Mouse (Mus musculus) forebrain, embryonic 11.5 days (tissue): ENCODE data around the gene Rps2. TPM values are rescaled to one million over a fixed set of nuclear protein-coding genes. Genes with fewer than 3 reads are reported as not detected.

Experiments used
- ATAC-seq: fragments of 200-750 bp; cut with Nextera tagmentation; replicated peaks from 2 replicates; pipeline ENCODE4 v1.8.0; 2017; ENCODE audit warnings: moderate TSS enrichment; ENCODE audit not compliant: low FRiP score
- DNase-seq: peaks from one replicate; pipeline ENCODE4 v3.0.0-alpha.2; 2017; ENCODE audit warnings: low spot score
- H3K27ac ChIP-seq: fragments of 300-500 bp; sonication (generic); 2 replicates; pipeline ENCODE4 v1.5.1; 2014; ENCODE audit warnings: low read depth, low read length
- H3K27me3 ChIP-seq: fragments of 300-500 bp; sonication (generic); 2 replicates; pipeline ENCODE4 v1.6.1; 2014; ENCODE audit warnings: mild to moderate bottlenecking, low read length, mixed read lengths; ENCODE audit not compliant: control insufficient read depth, insufficient read depth
- H3K36me3 ChIP-seq: fragments of 300-500 bp; sonication (generic); 2 replicates; pipeline ENCODE4 v1.6.1; 2014; ENCODE audit warnings: mild to moderate bottlenecking, low read length, moderate library complexity, mixed read lengths; ENCODE audit not compliant: control insufficient read depth, insufficient read depth
- H3K4me1 ChIP-seq: fragments of 300-500 bp; sonication (generic); replicated peaks from 2 replicates; pipeline ENCODE4 v1.6.1; 2014; ENCODE audit warnings: low read length, mixed read lengths; ENCODE audit not compliant: control insufficient read depth, insufficient read depth
- H3K4me2 ChIP-seq: fragments of 300-500 bp; sonication (generic); 2 replicates; pipeline ENCODE4 v1.6.1; 2014; ENCODE audit warnings: low read depth, mild to moderate bottlenecking, low read length, moderate library complexity, mixed read lengths; ENCODE audit not compliant: severe bottlenecking
- H3K4me3 ChIP-seq: fragments of 300-500 bp; sonication (generic); 2 replicates; pipeline ENCODE4 v1.5.1; 2014; ENCODE audit warnings: low read depth, low read length
- H3K9ac ChIP-seq: fragments of 300-500 bp; sonication (generic); 2 replicates; pipeline ENCODE4 v1.6.1; 2014; ENCODE audit warnings: low read length
- H3K9me3 ChIP-seq: fragments of 300-500 bp; sonication (generic); 2 replicates; pipeline ENCODE4 v1.6.1; 2016; ENCODE audit warnings: low read length, mixed read lengths; ENCODE audit not compliant: control insufficient read depth
- WGBS: fragments of 180-500 bp; shearing (Covaris S2); extraction: QIAGEN DNeasy Blood & Tissue Kit; methylation state at CpG from one replicate; pipeline ENCODE4 v1.1.7; 2014; 5-methylcytosine and 5-hydroxymethylcytosine counted together
- polyA plus RNA-seq: library from polyadenylated mRNA; unstranded; fragments of >200 nt; fragmentation: Nextera tagmentation; extraction: Ambion mirVana; gene quantifications from 2 replicates; pipeline ENCODE4 v1.2.1, GENCODE M21; 2014

Gene Rps2
- polyA plus RNA-seq, 1 experiment from 2014 or later = 1,407 TPM

DNA sequence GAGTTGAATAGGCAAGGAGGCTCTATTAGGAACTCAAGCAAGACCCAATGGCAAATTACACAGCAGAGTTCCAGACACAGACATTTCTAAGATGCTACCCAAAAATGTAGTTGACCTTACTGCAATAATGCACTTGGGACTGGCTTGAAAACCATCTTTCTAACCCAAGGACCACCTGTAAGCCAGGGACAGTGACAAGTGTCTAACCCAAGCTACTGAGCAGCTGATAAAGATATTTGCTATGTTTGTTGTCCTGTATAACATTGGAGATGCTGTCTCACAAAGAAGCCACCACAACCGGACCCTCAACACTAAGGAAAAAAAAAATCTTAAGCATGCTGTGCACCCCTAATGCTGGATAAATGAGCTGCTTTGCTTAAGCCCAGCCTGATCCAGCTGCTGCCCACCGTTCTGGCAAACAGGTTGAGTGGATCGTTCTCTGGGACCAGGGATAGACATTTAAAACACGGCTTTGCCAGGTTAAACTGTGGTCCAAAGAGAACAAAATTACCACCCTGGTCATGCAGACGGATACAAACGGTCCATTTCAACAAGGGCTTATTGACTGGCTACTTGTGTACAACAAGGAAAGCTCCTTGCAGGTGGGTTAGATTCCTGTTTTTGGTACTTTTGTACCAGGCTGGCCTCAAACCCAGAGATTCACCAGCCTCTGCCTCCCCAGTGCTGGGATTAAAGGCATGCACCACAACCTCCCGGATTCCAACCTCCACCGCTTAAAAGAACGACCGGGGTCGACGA lies 5.4 kb downstream of the Rps2 start:
- Histone ChIP-seq H3K27ac (peak overlapping the region; percentile 46; the same call in 1 of the 2 replicates), H3K4me1 (peaks cover 13% of the 10 kb centered on the region), H3K4me3 (peak overlapping the region; percentile 84), H3K4me2 (peak overlapping the region; percentile 86), H3K9ac (peak overlapping the region; percentile 86), H3K9me3 (no peaks in the 10 kb centered on the region), H3K27me3 (no peaks in the 10 kb centered on the region), H3K36me3 (peaks cover 3% of the 10 kb centered on the region)
- no peak for DNase-seq
- no peak for ATAC-seq
- 2% methylated on average over 12 of the region's 12 CpGs for WGBS

DNA sequence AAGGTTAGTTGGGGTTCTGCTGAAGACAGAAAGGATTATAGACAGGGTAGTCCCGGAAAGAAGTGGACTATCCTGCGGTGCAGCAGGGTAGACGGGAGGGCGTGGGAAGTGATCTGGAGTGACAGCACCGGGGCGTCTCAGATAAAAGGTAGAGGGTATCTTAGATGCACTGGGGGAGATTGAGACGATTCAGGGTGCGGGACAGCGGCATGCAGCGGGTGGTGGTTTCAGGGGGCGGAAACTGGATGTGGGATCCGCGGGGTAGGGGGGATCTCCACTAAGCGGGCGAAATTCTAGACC lies 5.9 kb downstream of the Rps2 start:
- Histone ChIP-seq H3K9ac (peak overlapping the region; percentile 86), H3K36me3 (peaks cover 3% of the 10 kb centered on the region), H3K4me1 (peaks cover 13% of the 10 kb centered on the region), H3K27me3 (no peaks in the 10 kb centered on the region), H3K4me2 (peak overlapping the region; percentile 86), H3K27ac (0 out of 2 replicates have a peak overlapping the region, but pooled peaks have one; percentile 31), H3K9me3 (no peaks in the 10 kb centered on the region), H3K4me3 (peak overlapping the region; percentile 84)
- ATAC-seq (no peak), DNase-seq (no peak)
- WGBS = 0% methylated on average over 15 of the region's 15 CpGs

DNA sequence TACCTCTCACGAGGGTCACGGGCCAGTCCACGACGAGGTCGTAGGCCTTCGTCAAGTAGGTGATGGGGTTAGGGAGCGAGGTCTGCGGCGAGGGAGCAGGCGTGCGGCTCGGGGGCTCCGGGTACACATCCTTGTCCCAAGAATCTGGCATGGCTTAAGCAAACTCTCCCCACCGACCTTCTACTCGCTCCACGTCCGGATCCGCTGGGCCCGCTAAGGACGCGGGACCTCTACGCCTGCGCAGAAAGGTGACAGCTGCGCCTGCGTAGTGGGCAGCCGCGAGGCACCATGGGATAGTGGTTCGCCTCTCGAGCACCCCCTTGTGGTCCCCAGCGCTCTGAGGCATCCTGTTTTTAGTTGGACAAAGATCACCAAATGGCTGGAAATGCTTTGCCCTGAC lies 6.3 kb downstream of the Rps2 start, which contains the start of gene Ndufb10:
TSS of gene Ndufb10 (minus strand) at position 295 of the 400 bp plus-strand sequence.
- Histone ChIP-seq H3K27me3 (no peaks in the 10 kb centered on the region), H3K4me2 (peak within 1 kb of the TSS; percentile 86), H3K9me3 (no peaks in the 10 kb centered on the region), H3K36me3 (peaks cover 3% of the 10 kb centered on the region), H3K27ac (peak within 1 kb of the TSS; percentile 46; the same call in 1 of the 2 replicates), H3K9ac (peak within 1 kb of the TSS; percentile 86), H3K4me1 (peaks cover 13% of the 10 kb centered on the region), H3K4me3 (peak within 1 kb of the TSS; percentile 84)
- DNase-seq = peak; percentile 98
- peak; percentile 71 for ATAC-seq
- 0% methylated on average over 30 of the region's 30 CpGs for WGBS

- peaks cover 3% of the 10 kb centered on the region for H3K36me3 ChIP-seq
- H3K4me1 ChIP-seq = peaks cover 13% of the 10 kb centered on the region
- H3K4me2 ChIP-seq = no peak overlapping the region
- no peak for ATAC-seq
- DNase-seq = no peak
- no peak overlapping the region for H3K4me3 ChIP-seq
- no peak overlapping the region for H3K9ac ChIP-seq
- no peaks in the 10 kb centered on the region for H3K9me3 ChIP-seq
- WGBS = 80% methylated on average over 3 of the region's 3 CpGs
- H3K27ac ChIP-seq = no peak overlapping the region
- H3K27me3 ChIP-seq = no peaks in the 10 kb centered on the region
These were observed 7.9 kb downstream of the Rps2 start for GRCm38 (mm10) chr17:24725637-24726390.

DNA sequence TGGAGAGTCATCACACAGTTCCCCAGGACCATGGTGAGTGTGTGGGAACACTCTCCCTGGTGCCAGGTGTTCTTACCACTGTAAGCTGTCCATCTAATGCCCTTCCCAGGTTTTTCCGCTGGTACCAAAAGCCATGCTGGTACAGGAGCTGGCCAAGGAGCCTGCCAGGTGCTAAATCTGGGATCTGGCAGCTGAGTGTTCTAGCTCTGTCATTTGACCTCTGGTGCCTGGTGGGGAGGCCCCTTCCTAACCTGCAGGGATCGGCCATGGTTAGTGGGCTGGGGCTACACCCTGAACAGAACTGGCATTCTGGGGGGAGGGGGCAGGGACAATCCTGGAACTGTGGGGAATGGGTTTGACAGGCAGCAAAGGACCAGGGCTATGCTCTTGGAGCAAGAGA lies 9.7 kb downstream of the Rps2 start, which contains the start of gene Rpl3l:
TSS of gene Rpl3l (plus strand) at position 203 of the 400 bp plus-strand sequence.
- no peaks in the 10 kb centered on the region for H3K9me3 ChIP-seq
- H3K9ac ChIP-seq = no peak within 1 kb of the TSS
- H3K27me3 ChIP-seq = no peaks in the 10 kb centered on the region
- ATAC-seq (no peak), DNase-seq (no peak)
- no peaks in the 10 kb centered on the region for H3K36me3 ChIP-seq
- H3K4me2 ChIP-seq = no peak within 1 kb of the TSS
- WGBS = 88% methylated on average over 2 of the region's 2 CpGs
- H3K4me1 ChIP-seq = peaks cover 6% of the 10 kb centered on the region
- no peak within 1 kb of the TSS for H3K27ac ChIP-seq
- H3K4me3 ChIP-seq = no peak within 1 kb of the TSS

DNA sequence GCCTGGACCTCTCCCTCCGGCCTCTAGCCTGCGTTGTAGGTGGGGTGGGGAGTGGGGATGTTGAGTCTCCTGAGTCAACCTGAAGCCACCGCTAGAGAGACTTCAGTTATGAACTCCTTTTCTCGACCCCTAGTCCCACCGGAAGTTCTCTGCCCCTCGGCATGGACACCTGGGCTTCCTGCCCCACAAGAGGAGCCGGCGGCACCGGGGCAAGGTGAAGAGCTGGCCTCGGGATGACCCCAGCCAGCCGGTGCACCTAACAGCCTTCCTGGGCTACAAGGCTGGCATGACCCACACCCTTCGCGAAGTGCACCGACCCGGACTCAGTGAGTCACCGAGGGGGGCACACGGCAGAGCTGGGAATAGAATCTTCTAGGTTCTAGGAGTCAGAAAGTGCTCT lies 10.3 kb downstream of the Rps2 start:
- WGBS = 79% methylated on average over 17 of the region's 17 CpGs

DNA sequence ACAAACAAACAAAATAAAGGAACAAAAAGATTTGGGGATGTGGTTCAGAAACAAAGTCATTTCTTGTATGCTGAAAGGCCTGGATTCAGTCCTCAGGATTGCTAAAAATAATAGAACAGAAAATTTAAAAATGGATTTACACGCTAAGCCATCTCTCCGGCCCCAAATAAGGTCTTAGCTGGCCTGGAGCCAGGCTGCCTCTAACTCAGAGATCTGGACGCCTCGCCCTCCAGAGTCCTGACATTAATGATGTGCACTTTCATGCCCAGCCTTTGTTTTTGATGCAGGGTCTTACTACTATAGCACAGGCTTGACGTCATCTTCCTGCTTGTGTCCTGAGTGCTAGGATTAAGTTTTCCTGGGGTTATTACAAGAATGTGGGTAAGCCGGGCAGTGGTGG lies 11.2 kb downstream of the Rps2 start:
- WGBS = 89% methylated on average over 6 of the region's 6 CpGs
- Histone ChIP-seq H3K36me3 (no peaks in the 10 kb centered on the region), H3K27me3 (no peaks in the 10 kb centered on the region), H3K4me3 (no peak overlapping the region), H3K27ac (no peak overlapping the region), H3K4me1 (no peaks in the 10 kb centered on the region), H3K4me2 (no peak overlapping the region), H3K9ac (no peak overlapping the region), H3K9me3 (no peaks in the 10 kb centered on the region)
- no peak for DNase-seq
- no peak for ATAC-seq

More for the DNA sequence above, 10.3 kb downstream of the Rps2 start:
- no peak overlapping the region for H3K27ac ChIP-seq
- H3K4me1 ChIP-seq = peaks cover 4% of the 10 kb centered on the region
- no peaks in the 10 kb centered on the region for H3K27me3 ChIP-seq
- ATAC-seq (no peak), DNase-seq (no peak)
- H3K4me2 ChIP-seq = no peak overlapping the region
- H3K4me3 ChIP-seq = no peak overlapping the region
- no peak overlapping the region for H3K9ac ChIP-seq
- H3K9me3 ChIP-seq = no peaks in the 10 kb centered on the region
- H3K36me3 ChIP-seq = no peaks in the 10 kb centered on the region

DNA sequence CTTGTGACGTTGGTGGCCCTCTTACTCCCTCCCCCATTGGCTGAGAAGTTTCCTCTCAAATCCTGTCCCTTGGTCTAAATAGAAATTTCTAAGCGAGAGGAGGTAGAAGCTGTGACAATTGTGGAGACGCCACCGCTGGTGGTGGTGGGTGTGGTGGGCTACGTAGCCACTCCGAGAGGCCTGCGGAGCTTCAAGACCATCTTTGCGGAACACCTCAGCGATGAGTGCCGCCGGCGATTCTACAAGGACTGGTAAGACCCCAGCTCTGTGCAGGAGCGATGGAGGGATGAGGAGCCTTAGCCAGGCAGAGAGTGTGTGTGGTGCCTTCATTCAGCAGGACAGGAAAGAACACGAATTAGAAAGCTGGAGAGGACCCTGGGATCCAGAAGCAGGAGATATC lies 12.9 kb downstream of the Rps2 start:
- no peak for ATAC-seq
- no peak for DNase-seq
- H3K4me2 ChIP-seq = no peak overlapping the region
- H3K27ac ChIP-seq = no peak overlapping the region
- H3K4me1 ChIP-seq = no peaks in the 10 kb centered on the region
- H3K9ac ChIP-seq = no peak overlapping the region
- H3K9me3 ChIP-seq = no peaks in the 10 kb centered on the region
- WGBS = 82% methylated on average over 14 of the region's 14 CpGs
- no peaks in the 10 kb centered on the region for H3K36me3 ChIP-seq
- no peak overlapping the region for H3K4me3 ChIP-seq
- H3K27me3 ChIP-seq = no peaks in the 10 kb centered on the region
